Mouse (Mus musculus) lung, embryonic 14.5 days (tissue): ENCODE measurements around the gene Pou2f1. TPM values are rescaled to one million over a fixed set of nuclear protein-coding genes. Genes with fewer than 3 reads are reported as not detected.

ENCODE experiments used
- ATAC-seq: fragments of 200-750 bp; cut with Nextera tagmentation; 2 replicates; pipeline ENCODE4 v1.8.0; 2017; ENCODE audit warnings: mild to moderate bottlenecking, moderate TSS enrichment, moderate library complexity; ENCODE audit not compliant: insufficient read depth
- DNase-seq: peaks from one replicate; pipeline ENCODE4 v3.0.0-alpha.2; 2015
- H3K27ac ChIP-seq: fragments of 300-500 bp; sonication (generic); 2 replicates; pipeline ENCODE4 v1.5.1; 2014; ENCODE audit warnings: low read depth, mild to moderate bottlenecking, moderate library complexity
- H3K27me3 ChIP-seq: fragments of 300-500 bp; sonication (generic); 2 replicates; pipeline ENCODE4 v1.6.1; 2014; ENCODE audit warnings: low read length, control low read depth; ENCODE audit not compliant: insufficient read depth
- H3K36me3 ChIP-seq: fragments of 300-500 bp; sonication (generic); 2 replicates; pipeline ENCODE4 v1.6.1; 2014; ENCODE audit warnings: control low read depth; ENCODE audit not compliant: insufficient read depth
- H3K4me1 ChIP-seq: fragments of 300-500 bp; sonication (generic); 2 replicates; pipeline ENCODE4 v1.6.1; 2014; ENCODE audit warnings: antibody characterized with exemption, control low read depth; ENCODE audit not compliant: insufficient read depth
- H3K4me2 ChIP-seq: fragments of 300-500 bp; sonication (generic); 2 replicates; pipeline ENCODE4 v1.6.1; 2014; ENCODE audit warnings: mild to moderate bottlenecking
- H3K4me3 ChIP-seq: fragments of 300-500 bp; sonication (generic); 2 replicates; pipeline ENCODE4 v1.5.1; 2014; ENCODE audit warnings: low read depth, low read length
- H3K9ac ChIP-seq: fragments of 300-500 bp; sonication (generic); 2 replicates; pipeline ENCODE4 v1.6.1; 2014
- H3K9me3 ChIP-seq: fragments of 300-500 bp; sonication (generic); 2 replicates; pipeline ENCODE4 v1.6.1; 2016; ENCODE audit warnings: low read depth, low read length, control low read depth
- CTCF ChIP-seq: IDR thresholded peaks from 2 replicates; pipeline ENCODE4 v1.5.1; 2016; ENCODE audit warnings: antibody characterized with exemption, low read depth
- WGBS: fragments of 180-500 bp; shearing (Covaris S2); extraction: QIAGEN DNeasy Blood & Tissue Kit; methylation state at CpG from one replicate; pipeline ENCODE4 v1.1.7; 2014; 5-methylcytosine and 5-hydroxymethylcytosine counted together
- polyA plus RNA-seq: library from polyadenylated mRNA; unstranded; fragments of >200 nt; fragmentation: Nextera tagmentation; extraction: Ambion mirVana; gene quantifications from 2 replicates; pipeline ENCODE4 v1.2.1, GENCODE M21; 2014

The Pou2f1 gene
- polyA plus RNA-seq, 1 experiment from 2014 or later, result 22.5 TPM

DNA sequence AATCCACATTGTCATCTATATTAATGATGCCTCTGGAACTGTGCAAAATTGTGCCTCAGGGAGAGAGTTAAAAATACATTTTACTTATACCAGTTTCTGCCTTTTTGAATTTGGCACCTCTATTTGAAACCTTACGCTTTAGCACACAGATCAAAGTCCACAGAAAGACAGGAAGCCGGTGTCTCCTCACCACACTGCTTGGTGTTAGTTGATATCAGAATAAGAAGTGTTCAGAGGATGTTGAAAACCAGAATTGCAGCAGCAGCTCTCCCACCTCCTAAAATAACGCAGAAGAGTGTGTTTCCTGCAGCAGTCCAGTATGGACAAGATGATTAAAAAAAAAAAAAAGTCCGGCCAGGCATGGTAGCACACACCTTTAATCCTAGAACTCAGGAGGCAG is 13.8 kb upstream of the Pou2f1 start:
- ATAC-seq (no peak), DNase-seq (no peak)
- Histone ChIP-seq H3K36me3 (no peaks in the 10 kb centered on the region), H3K27ac (no peak overlapping the region), H3K4me1 (no peaks in the 10 kb centered on the region), H3K27me3 (no peaks in the 10 kb centered on the region), H3K9ac (no peak overlapping the region), H3K4me2 (no peak overlapping the region), H3K4me3 (no peak overlapping the region), H3K9me3 (no peaks in the 10 kb centered on the region)
- WGBS, result 34% methylated on average over 4 of the region's 4 CpGs
- TF ChIP-seq CTCF, result no peak

DNA sequence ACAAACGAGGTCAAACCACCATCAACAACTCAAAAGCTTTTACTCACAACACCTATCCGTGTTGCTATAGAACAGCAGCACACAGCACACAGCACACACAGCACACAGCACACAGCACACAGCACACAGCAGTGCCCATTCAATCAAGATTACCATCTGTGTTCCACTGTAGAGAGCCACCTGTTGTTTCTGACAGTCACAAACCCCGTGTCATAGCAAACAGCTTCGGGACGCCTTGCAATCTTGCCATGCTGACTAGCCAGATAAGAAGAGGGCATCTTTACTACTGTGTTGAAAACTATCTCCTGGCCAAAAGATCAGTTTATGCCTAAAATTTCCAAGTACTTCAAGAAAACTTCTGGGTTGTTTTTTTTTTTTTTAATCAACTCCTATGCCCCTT is 12.1 kb upstream of the Pou2f1 start:
- Histone ChIP-seq H3K4me1 (no peaks in the 10 kb centered on the region), H3K27me3 (no peaks in the 10 kb centered on the region), H3K4me2 (no peak overlapping the region), H3K9ac (no peak overlapping the region), H3K36me3 (no peaks in the 10 kb centered on the region), H3K27ac (no peak overlapping the region), H3K9me3 (no peaks in the 10 kb centered on the region), H3K4me3 (no peak overlapping the region)
- 42% methylated on average over 5 of the region's 5 CpGs for WGBS
- no peak for DNase-seq
- no peak for ATAC-seq
- TF ChIP-seq CTCF, result no peak

DNA sequence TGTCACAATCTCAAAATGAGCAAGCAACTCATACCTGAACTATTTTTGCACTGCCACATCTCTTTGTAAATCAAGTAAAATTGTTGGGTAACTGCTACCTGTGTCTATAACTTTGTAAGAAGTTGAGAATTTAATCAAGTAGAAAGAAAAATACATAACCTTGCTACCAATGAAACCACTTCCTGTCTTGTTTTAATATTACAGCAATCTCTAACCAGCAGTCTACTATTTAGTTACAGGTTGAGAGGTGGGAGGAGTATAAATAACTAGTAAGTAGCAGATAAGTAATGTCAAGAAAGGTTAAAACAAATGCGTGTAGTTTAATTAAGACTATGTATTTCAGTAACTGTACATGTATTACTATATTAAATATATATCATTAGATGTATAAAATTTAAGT is 7.6 kb upstream of the Pou2f1 start:
- no peak overlapping the region for H3K9ac ChIP-seq
- H3K27ac ChIP-seq, result no peak overlapping the region
- no peaks in the 10 kb centered on the region for H3K4me1 ChIP-seq
- H3K4me2 ChIP-seq, result no peak overlapping the region
- no peaks in the 10 kb centered on the region for H3K9me3 ChIP-seq
- ATAC-seq, result no peak
- H3K36me3 ChIP-seq, result no peaks in the 10 kb centered on the region
- H3K27me3 ChIP-seq, result no peaks in the 10 kb centered on the region
- no peak for DNase-seq
- TF ChIP-seq CTCF, result no peak
- 88% methylated on average over 1 of the region's 1 CpGs for WGBS
- no peak overlapping the region for H3K4me3 ChIP-seq

DNA sequence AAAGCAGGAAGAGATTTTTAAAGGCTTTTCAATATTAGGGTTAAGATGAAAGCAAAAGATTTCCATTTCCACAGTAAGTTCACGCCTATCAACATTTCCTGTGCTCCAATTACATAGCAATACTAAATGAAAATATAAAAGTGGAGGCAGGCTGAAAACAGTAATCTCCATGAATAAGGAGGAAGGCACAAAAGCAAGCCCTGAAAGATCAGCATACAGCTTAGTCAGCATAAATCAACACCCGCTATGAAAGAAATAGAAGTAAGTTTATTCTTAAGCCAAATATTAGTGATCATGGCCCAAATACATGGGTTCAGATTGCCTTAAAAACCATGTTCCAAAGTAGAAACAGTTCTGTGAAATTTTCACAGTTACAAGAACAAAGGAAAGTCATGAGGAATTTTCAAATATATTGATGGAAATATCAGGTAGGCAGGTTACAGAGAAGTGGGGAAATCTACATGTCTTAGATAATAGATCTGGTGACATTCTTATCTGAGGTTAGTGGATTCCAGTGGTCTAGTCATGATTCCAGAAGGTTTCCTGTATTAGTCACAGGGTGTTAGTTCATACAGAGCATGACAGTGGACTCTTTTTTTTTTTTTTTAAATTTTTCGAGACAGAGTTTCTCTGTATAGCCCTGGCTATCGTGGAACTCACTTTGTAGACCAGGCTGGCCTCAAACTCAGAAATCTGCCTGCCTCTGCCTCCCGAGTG is 6.3 kb upstream of the Pou2f1 start:
- no peak for TF ChIP-seq CTCF
- no peak for ATAC-seq
- no peak overlapping the region for H3K9ac ChIP-seq
- H3K27ac ChIP-seq, result no peak overlapping the region
- H3K4me3 ChIP-seq, result no peak overlapping the region
- H3K36me3 ChIP-seq, result no peaks in the 10 kb centered on the region
- H3K27me3 ChIP-seq, result no peaks in the 10 kb centered on the region
- no peak overlapping the region for H3K4me2 ChIP-seq
- 83% methylated on average over 5 of the region's 5 CpGs for whole genome bisulfite sequencing
- no peaks in the 10 kb centered on the region for H3K9me3 ChIP-seq
- no peaks in the 10 kb centered on the region for H3K4me1 ChIP-seq
- DNase-seq, result no peak

DNA sequence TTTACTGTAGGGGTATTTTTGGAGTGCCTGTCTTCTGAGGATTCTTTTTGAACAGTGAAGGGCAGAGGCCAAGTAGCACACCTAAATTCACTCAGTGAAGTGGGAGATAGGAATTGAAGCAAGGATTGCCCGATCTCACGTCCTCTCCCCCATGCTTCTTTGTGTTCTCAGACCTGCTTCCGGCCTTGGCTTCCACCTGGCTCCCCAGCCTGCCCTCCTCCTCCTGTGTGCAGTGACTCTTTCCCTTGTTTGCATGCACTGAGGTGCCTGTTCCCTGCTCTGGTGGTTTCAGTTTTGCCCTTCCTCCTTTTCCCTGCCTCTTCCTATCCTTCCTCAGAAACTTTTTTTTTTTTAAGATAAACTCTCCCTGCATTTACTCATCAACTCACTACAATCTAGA is 4.5 kb upstream of the Pou2f1 start:
- H3K4me2 ChIP-seq, result no peak overlapping the region
- H3K9me3 ChIP-seq, result no peaks in the 10 kb centered on the region
- WGBS, result 69% methylated on average over 3 of the region's 3 CpGs
- H3K4me1 ChIP-seq, result no peaks in the 10 kb centered on the region
- no peak for TF ChIP-seq CTCF
- H3K9ac ChIP-seq, result no peak overlapping the region
- H3K36me3 ChIP-seq, result no peaks in the 10 kb centered on the region
- DNase-seq (no peak), ATAC-seq (no peak)
- no peak overlapping the region for H3K27ac ChIP-seq
- no peak overlapping the region for H3K4me3 ChIP-seq
- H3K27me3 ChIP-seq, result no peaks in the 10 kb centered on the region

DNA sequence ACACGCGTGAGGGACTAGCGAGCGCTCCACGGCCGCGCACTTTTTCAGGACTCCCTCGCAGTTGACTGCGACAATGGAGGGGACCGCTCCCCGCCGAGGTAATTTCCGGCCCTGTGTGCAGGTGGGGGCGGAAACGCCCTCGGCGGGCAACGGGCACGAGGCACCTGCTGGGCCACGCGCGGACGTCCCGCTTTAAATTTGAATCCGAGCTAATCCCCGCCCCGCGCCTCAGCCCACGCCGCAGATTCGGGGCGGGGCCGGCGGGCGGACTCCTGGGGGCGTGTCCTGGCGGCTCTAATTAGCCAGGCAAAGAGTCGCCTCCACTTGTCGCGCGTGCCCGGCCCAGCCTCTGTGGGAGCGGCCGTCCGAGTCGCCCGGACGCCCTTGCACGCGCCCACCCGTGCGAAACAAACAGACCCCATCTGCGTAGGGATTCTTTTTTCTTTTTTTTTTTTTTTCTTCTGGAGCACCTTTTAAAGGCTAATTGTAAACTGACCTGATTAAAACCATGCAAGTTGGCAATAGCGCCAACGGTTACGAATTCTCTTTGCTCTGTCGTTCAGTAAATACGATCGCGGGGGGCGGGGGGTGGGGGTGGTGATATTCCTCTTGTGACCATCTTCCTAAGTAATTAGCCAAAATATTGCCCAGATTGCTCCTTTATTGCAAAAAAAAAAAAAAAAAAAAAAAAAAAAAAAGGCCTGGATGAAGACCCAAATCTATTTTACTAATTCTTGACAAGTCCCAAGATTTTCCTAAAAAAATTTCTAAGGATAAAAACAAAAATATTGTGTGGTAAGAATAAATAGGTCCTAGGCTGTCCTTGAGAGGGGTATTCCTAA is 924 bp upstream of the Pou2f1 start:
- peak overlapping the region; percentile 94 for H3K4me3 ChIP-seq
- no peaks in the 10 kb centered on the region for H3K9me3 ChIP-seq
- no peaks in the 10 kb centered on the region for H3K36me3 ChIP-seq
- peak overlapping the region; percentile 75 for H3K27ac ChIP-seq
- H3K4me1 ChIP-seq, result peaks cover 7% of the 10 kb centered on the region; the same call in 1 of the 2 replicates
- ATAC-seq (peak; percentile 77), DNase-seq (peak; percentile 94)
- TF ChIP-seq CTCF, result no peak
- WGBS, result under 1% methylated on average over 61 of the region's 61 CpGs
- peak overlapping the region; percentile 53 for H3K9ac ChIP-seq
- peak overlapping the region; percentile 73 for H3K4me2 ChIP-seq
- no peaks in the 10 kb centered on the region for H3K27me3 ChIP-seq

DNA sequence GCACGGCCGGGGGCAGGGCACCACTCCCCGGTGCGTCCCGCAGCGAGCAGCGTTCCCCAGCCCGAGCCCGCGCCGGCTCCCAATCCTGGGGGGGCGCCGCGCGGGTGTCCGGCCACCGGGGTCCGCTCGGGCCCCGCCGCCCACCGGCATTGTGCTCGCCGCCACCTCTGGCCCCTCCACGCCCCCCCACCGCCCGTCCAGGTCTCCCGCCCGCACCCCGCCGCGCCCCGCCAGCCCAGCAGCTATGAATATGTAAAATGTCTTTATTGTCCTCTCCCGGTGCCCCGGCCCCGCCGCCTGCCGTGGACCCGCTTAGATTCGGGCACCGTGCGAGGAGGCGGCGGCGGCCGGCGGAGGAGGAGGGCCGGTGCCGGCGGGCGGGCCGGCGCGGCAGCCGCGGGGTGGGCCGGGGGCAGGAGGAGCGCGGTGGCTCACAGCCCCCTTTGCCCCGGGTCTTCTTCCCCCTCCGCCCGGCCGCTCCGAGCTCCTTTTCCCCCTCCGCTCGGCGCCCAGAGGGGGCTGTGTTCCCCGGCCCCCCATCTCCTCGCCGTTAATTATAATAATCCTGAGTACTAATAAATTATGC is 481 bp downstream of the Pou2f1 start:
- Histone ChIP-seq H3K9ac (peak overlapping the region; percentile 92), H3K36me3 (no peaks in the 10 kb centered on the region), H3K4me3 (peak overlapping the region; percentile 94), H3K27ac (peak overlapping the region; percentile 92), H3K4me1 (peaks cover 7% of the 10 kb centered on the region; the same call in 1 of the 2 replicates), H3K27me3 (no peaks in the 10 kb centered on the region), H3K4me2 (peak overlapping the region; percentile 97), H3K9me3 (no peaks in the 10 kb centered on the region)
- WGBS, result 2% methylated on average over 66 of the region's 70 CpGs
- peak; percentile 47 for DNase-seq
- no peak for TF ChIP-seq CTCF
- ATAC-seq, result peak; percentile 45
